Mouse (Mus musculus) pancreas, adult 10 weeks (tissue): ENCODE results near the gene Stoml3. TPM values are rescaled to one million over a fixed set of nuclear protein-coding genes. Genes with fewer than 3 reads are reported as not detected.

Experiments used
- polyA plus RNA-seq: library from polyadenylated mRNA; stranded (reverse); fragments of 350-450 nt; fragmentation: Illumina TruSeq; extraction: RNeasy Lipid Tissue Mini Kit (QIAGEN cat#74804); gene quantifications from one replicate; pipeline ENCODE4 v1.2.3, GENCODE M21; 2015; ENCODE audit warnings: low read depth, low replicate concordance; ENCODE audit not compliant: insufficient read depth

Gene Stoml3
- not detected for polyA plus RNA-seq

DNA sequence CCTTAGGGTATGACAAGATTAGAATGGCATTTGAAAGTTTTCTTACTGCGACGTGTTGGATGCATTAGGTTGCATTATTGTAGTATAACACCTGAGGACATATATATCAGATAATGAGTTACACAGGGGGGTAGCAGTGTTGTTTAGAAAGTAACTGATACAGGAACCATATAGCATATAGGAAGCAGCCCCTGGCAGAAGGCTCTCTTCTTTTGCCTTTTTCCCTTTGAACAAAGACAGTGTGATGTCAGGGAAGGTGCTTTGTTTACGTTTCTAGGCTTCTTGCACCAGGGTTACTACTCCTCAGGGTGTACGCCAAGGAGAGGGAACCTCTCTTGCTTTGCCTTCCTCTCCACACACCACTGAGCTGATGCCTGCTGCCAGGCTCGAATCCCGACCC, at the start of gene Stoml3:
Stoml3 (plus strand) TSS at position 301 of the 400 bp plus-strand sequence.

DNA sequence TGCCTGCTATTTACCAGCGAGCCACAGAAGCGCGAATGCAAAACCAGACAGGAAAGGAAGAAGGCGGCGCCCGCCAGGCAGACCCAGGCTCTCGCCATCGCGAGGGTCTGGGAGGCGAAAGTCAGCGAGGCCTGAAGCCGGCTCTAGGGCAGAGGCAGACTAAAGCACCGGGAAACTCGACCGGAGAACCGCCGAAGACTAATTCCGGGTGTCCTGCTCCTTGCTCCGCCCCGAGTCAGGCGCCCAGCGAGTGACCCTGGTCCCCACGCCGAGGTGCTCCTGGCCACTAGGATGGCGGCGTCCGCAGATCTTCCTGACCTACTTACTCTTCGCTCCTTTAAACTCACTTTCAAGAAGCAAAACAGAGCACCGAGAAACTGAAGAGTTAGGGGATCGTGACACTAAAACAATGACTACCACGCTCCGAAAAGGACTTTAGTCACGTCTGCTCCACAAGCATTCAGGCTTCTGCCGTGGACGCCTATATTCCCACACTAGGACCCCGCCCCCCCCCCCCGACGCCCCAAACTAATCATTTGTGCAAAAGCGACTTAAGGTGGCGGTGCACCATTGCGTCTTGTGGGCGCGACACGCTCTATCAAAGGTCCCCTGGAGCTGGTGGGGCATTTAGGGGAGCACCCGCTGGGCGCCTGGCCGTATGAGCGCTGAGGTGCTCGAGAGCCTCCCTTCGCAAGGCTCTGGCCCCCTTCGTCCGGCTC, 25.2 kb upstream of the Stoml3 start, which contains the start of the genes Nhlrc3 and Proser1:
Nhlrc3 (minus strand) TSS at position 287 of the 719 bp plus-strand sequence.
Proser1 (plus strand) TSS at position 621 of the 719 bp plus-strand sequence.

Other genes with a start within 250 kb of the Stoml3 start
- gene Nhlrc3, start 25.3 kb upstream of the Stoml3 start, polyA plus RNA-seq: 2.5 TPM
- 3.1 TPM for gene Proser1, start 25.0 kb upstream of the Stoml3 start, polyA plus RNA-seq
- gene Frem2, start 168.7 kb downstream of the Stoml3 start, polyA plus RNA-seq: 0.06 TPM